Mouse (Mus musculus): ENCODE data around the gene Ptpa. TPM values are rescaled to one million over a fixed set of nuclear protein-coding genes. Genes with fewer than 3 reads are reported as not detected.
A peak's percentile ranks its signal among the peaks of the same experiment; 100 is the strongest.
"Not testable (repeated sequence)": the region's sequence is repeated elsewhere in the genome, so short reads cannot be mapped to it uniquely, and the experiment has no call there.

Gene Ptpa
- total and polyA plus RNA-seq, 3 experiments: 82.7 to 91.2 (median 88.7) TPM

GRCm38 (mm10) chr2:30413038-30413973, 2.5 kb upstream of the Ptpa start:
- Histone ChIP-seq H3K79me2 (replicated peaks; ENCODE audit: control insufficient read depth, insufficient read depth, low read length) (peaks cover 1% of the 10 kb centered on the region; the same call in 1 of the 2 replicates), H3K36me3 (ENCODE audit: control insufficient read depth, insufficient read depth, low read length) (peaks cover 4% of the 10 kb centered on the region; the same call in 1 of the 2 replicates), H3K4me3 (peak overlapping the region; percentile 79; the same call in 1 of the 2 replicates), H3K27ac (no peak overlapping the region; the same call in 1 of the 2 replicates), H3K9ac (ENCODE audit: low read depth, low read length) (peak overlapping the region; percentile 22; the same call in 1 of the 2 replicates), H3K4me1 (ENCODE audit: control insufficient read depth, insufficient read depth, low read length) (peaks cover 14% of the 10 kb centered on the region), H3K27me3 (ENCODE audit: control insufficient read depth, insufficient read depth, low read length) (no peaks in the 10 kb centered on the region)
- 69% methylated on average over 16 of the region's 16 CpGs for WGBS
- intact Hi-C loops (cut with DNase I): no loop called here
- TF ChIP-seq EP300 (IDR thresholded peaks at IDR 0.05; ENCODE audit: insufficient read depth, low read depth, low read length) (no peak), CTCF (IDR thresholded peaks at IDR 0.05) (0 out of 2 replicates have a peak, but pooled peaks have one; percentile 1), POLR2A (IDR thresholded peaks at IDR 0.05; ENCODE audit: insufficient read depth, low read depth, low read length) (no peak)
- DNase-seq: no peak

- intact Hi-C loops (cut with DNase I): loop anchor here (2.0 kb wide), 1 partner anchor 49 kb away; the partner anchor contains the start of gene Miga2
- Histone ChIP-seq H3K4me3 (peak overlapping the region; percentile 79), H3K27ac (peak overlapping the region; percentile 97; the same call in 1 of the 2 replicates), H3K27me3 (ENCODE audit: control insufficient read depth, insufficient read depth, low read length) (no peaks in the 10 kb centered on the region), H3K36me3 (ENCODE audit: control insufficient read depth, insufficient read depth, low read length) (peaks cover 2% of the 10 kb centered on the region; the same call in 1 of the 2 replicates), H3K4me1 (ENCODE audit: control insufficient read depth, insufficient read depth, low read length) (peaks cover 12% of the 10 kb centered on the region), H3K9ac (ENCODE audit: low read depth, low read length) (peak overlapping the region; percentile 22; the same call in 1 of the 2 replicates), H3K79me2 (replicated peaks; ENCODE audit: control insufficient read depth, insufficient read depth, low read length) (peaks cover 1% of the 10 kb centered on the region; the same call in 1 of the 2 replicates)
- peak in 1 of 2 experiments; percentile 23 for DNase-seq
- no peak for TF ChIP-seq EP300 (IDR thresholded peaks at IDR 0.05; ENCODE audit: insufficient read depth, low read depth, low read length)
- TF ChIP-seq POLR2A (IDR thresholded peaks at IDR 0.05; ENCODE audit: insufficient read depth, low read depth, low read length): no peak
- 68% methylated on average over 4 of the region's 4 CpGs for WGBS
Measured at GRCm38 (mm10) chr2:30414101-30414500, 1.7 kb upstream of the Ptpa start.

- Histone ChIP-seq H3K27ac (peak overlapping the region; percentile 97), H3K36me3 (ENCODE audit: control insufficient read depth, insufficient read depth, low read length) (peaks cover 2% of the 10 kb centered on the region; the same call in 1 of the 2 replicates), H3K4me3 (peak overlapping the region; percentile 79), H3K9ac (ENCODE audit: low read depth, low read length) (peak overlapping the region; percentile 94), H3K27me3 (ENCODE audit: control insufficient read depth, insufficient read depth, low read length) (no peaks in the 10 kb centered on the region), H3K79me2 (replicated peaks; ENCODE audit: control insufficient read depth, insufficient read depth, low read length) (peaks cover 1% of the 10 kb centered on the region; the same call in 1 of the 2 replicates), H3K4me1 (ENCODE audit: control insufficient read depth, insufficient read depth, low read length) (peaks cover 11% of the 10 kb centered on the region)
- WGBS: 48% methylated on average over 5 of the region's 5 CpGs
- intact Hi-C loops (cut with DNase I): loop anchor here (1.0 to 2.0 kb wide), 2 partner anchors 22 to 50 kb away; partner anchors contain the start of genes Dolpp1 and Miga2
- TF ChIP-seq POLR2A (IDR thresholded peaks at IDR 0.05; ENCODE audit: insufficient read depth, low read depth, low read length) (no peak), EP300 (IDR thresholded peaks at IDR 0.05; ENCODE audit: insufficient read depth, low read depth, low read length) (no peak), CTCF (IDR thresholded peaks at IDR 0.05) (no peak)
- DNase-seq: no peak
Measured at GRCm38 (mm10) chr2:30414681-30415080, 1.2 kb upstream of the Ptpa start.

- Histone ChIP-seq H3K4me3 (peak within 1 kb of the TSS; percentile 79), H3K27ac (peak within 1 kb of the TSS; percentile 97), H3K36me3 (ENCODE audit: control insufficient read depth, insufficient read depth, low read length) (no peaks in the 10 kb centered on the region), H3K4me1 (ENCODE audit: control insufficient read depth, insufficient read depth, low read length) (peaks cover 8% of the 10 kb centered on the region), H3K9ac (ENCODE audit: low read depth, low read length) (peak within 1 kb of the TSS; percentile 94), H3K27me3 (ENCODE audit: control insufficient read depth, insufficient read depth, low read length) (no peaks in the 10 kb centered on the region), H3K79me2 (replicated peaks; ENCODE audit: control insufficient read depth, insufficient read depth, low read length) (peaks cover 1% of the 10 kb centered on the region)
- DNase-seq: peak; percentile 96 to 98
- TF ChIP-seq CTCF (IDR thresholded peaks at IDR 0.05) (no peak), POLR2A (IDR thresholded peaks at IDR 0.05; ENCODE audit: insufficient read depth, low read depth, low read length) (peak; percentile 92), EP300 (IDR thresholded peaks at IDR 0.05; ENCODE audit: insufficient read depth, low read depth, low read length) (peak; percentile 29; the same call in 1 of the 2 replicates)
- under 1% methylated on average over 58 of the region's 58 CpGs for WGBS
- intact Hi-C loops (cut with DNase I): loop anchor here (1.0 to 2.0 kb wide), 2 partner anchors 23 to 51 kb away; partner anchors contain the start of genes Dolpp1 and Miga2
Measured at GRCm38 (mm10) chr2:30415157-30415935, 493 bp upstream of the Ptpa start, which contains the start of gene Crat. Crat (minus strand) TSS chr2:30415813.

- peak overlapping the region; percentile 79 for H3K4me3 ChIP-seq
- no peaks in the 10 kb centered on the region for H3K27me3 ChIP-seq (ENCODE audit: control insufficient read depth, insufficient read depth, low read length)
- intact Hi-C loops (cut with DNase I): no loop called here
- DNase-seq: no peak
- WGBS: under 1% methylated on average over 7 of the region's 7 CpGs
- peaks cover 7% of the 10 kb centered on the region for H3K4me1 ChIP-seq (ENCODE audit: control insufficient read depth, insufficient read depth, low read length)
- H3K79me2 ChIP-seq (replicated peaks; ENCODE audit: control insufficient read depth, insufficient read depth, low read length): peaks cover 1% of the 10 kb centered on the region
- TF ChIP-seq EP300 (IDR thresholded peaks at IDR 0.05; ENCODE audit: insufficient read depth, low read depth, low read length): no peak
- TF ChIP-seq POLR2A (IDR thresholded peaks at IDR 0.05; ENCODE audit: insufficient read depth, low read depth, low read length): no peak
- no peak for TF ChIP-seq CTCF (IDR thresholded peaks at IDR 0.05)
- peak overlapping the region; percentile 74 for H3K9ac ChIP-seq (ENCODE audit: low read depth, low read length)
- no peaks in the 10 kb centered on the region for H3K36me3 ChIP-seq (ENCODE audit: control insufficient read depth, insufficient read depth, low read length)
- peak overlapping the region; percentile 97 for H3K27ac ChIP-seq
Measured at GRCm38 (mm10) chr2:30416649-30416965, 768 bp downstream of the Ptpa start.

- H3K4me3 ChIP-seq; H3K27me3 ChIP-seq (ENCODE audit: control insufficient read depth, insufficient read depth, low read length); H3K9ac ChIP-seq (ENCODE audit: low read depth, low read length); DNase-seq; intact Hi-C loops (cut with DNase I); H3K79me2 ChIP-seq (replicated peaks; ENCODE audit: control insufficient read depth, insufficient read depth, low read length); H3K36me3 ChIP-seq (ENCODE audit: control insufficient read depth, insufficient read depth, low read length); H3K4me1 ChIP-seq (ENCODE audit: control insufficient read depth, insufficient read depth, low read length); H3K27ac ChIP-seq: not testable (repeated sequence)
- 65% methylated on average over 6 of the region's 6 CpGs for WGBS
Measured at GRCm38 (mm10) chr2:30417154-30417553, 1.3 kb downstream of the Ptpa start.

All from heart, adult 2 months (tissue).